Mouse (Mus musculus): ENCODE results near the gene Nudt4. TPM values are rescaled to one million over a fixed set of nuclear protein-coding genes. Genes with fewer than 3 reads are reported as not detected.

Gene Nudt4
- 51.1 and 130 TPM in 2 replicates for polyA plus RNA-seq (2012; rRNA removed)

GRCm38 (mm10) chr10:95563851-95564845 is at the start of gene Nudt4:
Gene Nudt4 (minus strand): TSS chr10:95564146.

GRCm38 (mm10) chr10:95514656-95515292 is 49.2 kb downstream of the Nudt4 start, which contains the start of gene Ube2n:
Gene Ube2n (plus strand): TSS chr10:95515145.

GRCm38 (mm10) chr10:95501463-95502081 is 62.4 kb downstream of the Nudt4 start, which contains the start of gene Mrpl42:
Gene Mrpl42 (minus strand): TSS chr10:95501940.

Other genes with a start within 250 kb of the Nudt4 start
- gene Cradd, start 240.0 kb downstream of the Nudt4 start, polyA plus RNA-seq (2012; rRNA removed): 39.5 and 41.7 TPM in 2 replicates
- 251 and 375 TPM in 2 replicates for gene Socs2, start 147.0 kb downstream of the Nudt4 start, polyA plus RNA-seq (2012; rRNA removed)
- 27.9 and 43.5 TPM in 2 replicates for gene Mrpl42, start 62.2 kb downstream of the Nudt4 start, polyA plus RNA-seq (2012; rRNA removed)
- gene Ube2n, start 49.0 kb downstream of the Nudt4 start, polyA plus RNA-seq (2012; rRNA removed): 21.2 and 35.8 TPM in 2 replicates
- not detected in 2 replicates for gene Anapc15-ps, start 109.3 kb upstream of the Nudt4 start, polyA plus RNA-seq (2012; rRNA removed)

Data from ovary, adult 2 months (tissue).